Mouse (Mus musculus): ENCODE results near the gene Rtf1. TPM values are rescaled to one million over a fixed set of nuclear protein-coding genes. Genes with fewer than 3 reads are reported as not detected.

Rtf1 gene
- polyA plus RNA-seq, 1 experiment from 2014 or later: 25.3 TPM

GRCm38 (mm10) chr2:119758101-119758843 lies 83.4 kb downstream of the Rtf1 start:
- Histone ChIP-seq H3K4me3 (ENCODE audit: low read depth, low read length) (peak overlapping the region; percentile 66), H3K27ac (ENCODE audit: low read depth, low read length) (no peak overlapping the region), H3K9ac (ENCODE audit: low read depth, low read length) (peak overlapping the region; percentile 48), H3K36me3 (ENCODE audit: control insufficient read depth, insufficient read depth, low read length) (no peaks in the 10 kb centered on the region), H3K4me2 (peak overlapping the region; percentile 99), H3K9me3 (ENCODE audit: control insufficient read depth, low read length) (no peaks in the 10 kb centered on the region), H3K27me3 (replicated peaks; ENCODE audit: control insufficient read depth, insufficient read depth, low read length) (peaks cover 77% of the 10 kb centered on the region), H3K4me1 (replicated peaks; ENCODE audit: control insufficient read depth, insufficient read depth, low read length) (peaks cover 8% of the 10 kb centered on the region)
- peak; percentile 54 for DNase-seq (ENCODE audit: low spot score)
- no peak; the same call in 1 of the 2 replicates for ATAC-seq (replicated peaks; ENCODE audit: low FRiP score)
- WGBS: under 1% methylated on average over 60 of the region's 77 CpGs

GRCm38 (mm10) chr2:119758844-119759835 lies 84.3 kb downstream of the Rtf1 start:
- Histone ChIP-seq H3K4me3 (ENCODE audit: low read depth, low read length) (peak overlapping the region; percentile 66), H3K27me3 (replicated peaks; ENCODE audit: control insufficient read depth, insufficient read depth, low read length) (peaks cover 69% of the 10 kb centered on the region), H3K4me1 (replicated peaks; ENCODE audit: control insufficient read depth, insufficient read depth, low read length) (peaks cover 8% of the 10 kb centered on the region), H3K27ac (ENCODE audit: low read depth, low read length) (no peak overlapping the region), H3K9me3 (ENCODE audit: control insufficient read depth, low read length) (no peaks in the 10 kb centered on the region), H3K4me2 (peak overlapping the region; percentile 99), H3K36me3 (ENCODE audit: control insufficient read depth, insufficient read depth, low read length) (peaks cover 4% of the 10 kb centered on the region; the same call in 1 of the 2 replicates), H3K9ac (ENCODE audit: low read depth, low read length) (no peak overlapping the region)
- ATAC-seq (replicated peaks; ENCODE audit: low FRiP score): no peak
- WGBS: 5% methylated on average over 44 of the region's 44 CpGs
- DNase-seq (ENCODE audit: low spot score): no peak

GRCm38 (mm10) chr2:119760251-119760650 lies 85.4 kb downstream of the Rtf1 start, which contains the start of gene Ltk:
Gene Ltk (minus strand): TSS chr2:119760431.
- no peak within 1 kb of the TSS for H3K4me2 ChIP-seq
- H3K27ac ChIP-seq (ENCODE audit: low read depth, low read length): no peak within 1 kb of the TSS
- peaks cover 4% of the 10 kb centered on the region; the same call in 1 of the 2 replicates for H3K36me3 ChIP-seq (ENCODE audit: control insufficient read depth, insufficient read depth, low read length)
- no peaks in the 10 kb centered on the region for H3K9me3 ChIP-seq (ENCODE audit: control insufficient read depth, low read length)
- H3K9ac ChIP-seq (ENCODE audit: low read depth, low read length): no peak within 1 kb of the TSS
- no peak for ATAC-seq (replicated peaks; ENCODE audit: low FRiP score)
- H3K27me3 ChIP-seq (replicated peaks; ENCODE audit: control insufficient read depth, insufficient read depth, low read length): peaks cover 61% of the 10 kb centered on the region
- peaks cover 8% of the 10 kb centered on the region for H3K4me1 ChIP-seq (replicated peaks; ENCODE audit: control insufficient read depth, insufficient read depth, low read length)
- 14% methylated on average over 9 of the region's 9 CpGs for WGBS
- H3K4me3 ChIP-seq (ENCODE audit: low read depth, low read length): 0 out of 2 replicates have a peak within 1 kb of the TSS, but pooled peaks have one; percentile 66
- no peak for DNase-seq (ENCODE audit: low spot score)

GRCm38 (mm10) chr2:119762276-119762675 lies 87.4 kb downstream of the Rtf1 start:
- Histone ChIP-seq H3K27ac (ENCODE audit: low read depth, low read length) (no peak overlapping the region), H3K9ac (ENCODE audit: low read depth, low read length) (no peak overlapping the region), H3K27me3 (replicated peaks; ENCODE audit: control insufficient read depth, insufficient read depth, low read length) (peaks cover 47% of the 10 kb centered on the region), H3K4me3 (ENCODE audit: low read depth, low read length) (no peak overlapping the region), H3K36me3 (ENCODE audit: control insufficient read depth, insufficient read depth, low read length) (peaks cover 11% of the 10 kb centered on the region; the same call in 1 of the 2 replicates), H3K4me2 (no peak overlapping the region), H3K9me3 (ENCODE audit: control insufficient read depth, low read length) (no peaks in the 10 kb centered on the region), H3K4me1 (replicated peaks; ENCODE audit: control insufficient read depth, insufficient read depth, low read length) (peaks cover 8% of the 10 kb centered on the region)
- 62% methylated on average over 1 of the region's 1 CpGs for WGBS
- DNase-seq (ENCODE audit: low spot score) (no peak), ATAC-seq (replicated peaks; ENCODE audit: low FRiP score) (no peak)

- H3K4me2 ChIP-seq: no peak overlapping the region
- no peak for DNase-seq (ENCODE audit: low spot score)
- peaks cover under 1% of the 10 kb centered on the region; the same call in 1 of the 2 replicates for H3K4me1 ChIP-seq (replicated peaks; ENCODE audit: control insufficient read depth, insufficient read depth, low read length)
- no peak overlapping the region for H3K9ac ChIP-seq (ENCODE audit: low read depth, low read length)
- peaks cover 30% of the 10 kb centered on the region for H3K27me3 ChIP-seq (replicated peaks; ENCODE audit: control insufficient read depth, insufficient read depth, low read length)
- H3K9me3 ChIP-seq (ENCODE audit: control insufficient read depth, low read length): no peaks in the 10 kb centered on the region
- H3K27ac ChIP-seq (ENCODE audit: low read depth, low read length): no peak overlapping the region
- 80% methylated on average over 4 of the region's 4 CpGs for WGBS
- no peak for ATAC-seq (replicated peaks; ENCODE audit: low FRiP score)
- no peak overlapping the region for H3K4me3 ChIP-seq (ENCODE audit: low read depth, low read length)
- peaks cover 19% of the 10 kb centered on the region; the same call in 1 of the 2 replicates for H3K36me3 ChIP-seq (ENCODE audit: control insufficient read depth, insufficient read depth, low read length)
Observed at GRCm38 (mm10) chr2:119763924-119764323, 89.1 kb downstream of the Rtf1 start.

GRCm38 (mm10) chr2:119767246-119767645 lies 92.4 kb downstream of the Rtf1 start:
- 91% methylated on average over 6 of the region's 6 CpGs for WGBS

More at GRCm38 (mm10) chr2:119767246-119767645, 92.4 kb downstream of the Rtf1 start:
- no peaks in the 10 kb centered on the region for H3K9me3 ChIP-seq (ENCODE audit: control insufficient read depth, low read length)
- no peaks in the 10 kb centered on the region for H3K4me1 ChIP-seq (replicated peaks; ENCODE audit: control insufficient read depth, insufficient read depth, low read length)
- ATAC-seq (replicated peaks; ENCODE audit: low FRiP score): no peak; the same call in 1 of the 2 replicates
- DNase-seq (ENCODE audit: low spot score): no peak
- H3K36me3 ChIP-seq (ENCODE audit: control insufficient read depth, insufficient read depth, low read length): peaks cover 33% of the 10 kb centered on the region; the same call in 1 of the 2 replicates
- no peak overlapping the region for H3K4me2 ChIP-seq
- H3K27ac ChIP-seq (ENCODE audit: low read depth, low read length): no peak overlapping the region
- H3K27me3 ChIP-seq (replicated peaks; ENCODE audit: control insufficient read depth, insufficient read depth, low read length): no peaks in the 10 kb centered on the region; the same call in 1 of the 2 replicates
- no peak overlapping the region for H3K9ac ChIP-seq (ENCODE audit: low read depth, low read length)
- H3K4me3 ChIP-seq (ENCODE audit: low read depth, low read length): no peak overlapping the region

Other genes with a start within 250 kb of the Rtf1 start
- 4.2 and 4.9 TPM in 2 replicates for gene Ino80, start 197.4 kb upstream of the Rtf1 start, polyA plus RNA-seq (2014; fragmentation: Nextera tagmentation; extraction: Ambion mirVana)
- gene Exd1, start 127.4 kb upstream of the Rtf1 start, polyA plus RNA-seq (2014; fragmentation: Nextera tagmentation; extraction: Ambion mirVana): 0.25 and 0.29 TPM in 2 replicates
- gene Chp1, start 127.4 kb upstream of the Rtf1 start, polyA plus RNA-seq (2014; fragmentation: Nextera tagmentation; extraction: Ambion mirVana): 40.1 and 42.2 TPM in 2 replicates
- gene Nusap1, start 56.8 kb upstream of the Rtf1 start, polyA plus RNA-seq (2014; fragmentation: Nextera tagmentation; extraction: Ambion mirVana): 76.5 and 88.3 TPM in 2 replicates
- 42.0 and 47.7 TPM in 2 replicates for gene Oip5, start 56.6 kb upstream of the Rtf1 start, polyA plus RNA-seq (2014; fragmentation: Nextera tagmentation; extraction: Ambion mirVana)
- gene Ndufaf1, start 12.2 kb upstream of the Rtf1 start, polyA plus RNA-seq (2014; fragmentation: Nextera tagmentation; extraction: Ambion mirVana): 64.6 and 66.9 TPM in 2 replicates
- 3.9 and 4.0 TPM in 2 replicates for gene Itpka, start 67.3 kb downstream of the Rtf1 start, polyA plus RNA-seq (2014; fragmentation: Nextera tagmentation; extraction: Ambion mirVana)
- gene Ltk, start 85.4 kb downstream of the Rtf1 start, polyA plus RNA-seq (2014; fragmentation: Nextera tagmentation; extraction: Ambion mirVana): 0.19 and 0.43 TPM in 2 replicates
- gene Rpap1, start 112.5 kb downstream of the Rtf1 start, polyA plus RNA-seq (2014; fragmentation: Nextera tagmentation; extraction: Ambion mirVana): 29.1 and 30.0 TPM in 2 replicates
- 5.8 and 5.9 TPM in 2 replicates for gene Tyro3, start 122.7 kb downstream of the Rtf1 start, polyA plus RNA-seq (2014; fragmentation: Nextera tagmentation; extraction: Ambion mirVana)
- gene Mga, start 222.2 kb downstream of the Rtf1 start, polyA plus RNA-seq (2014; fragmentation: Nextera tagmentation; extraction: Ambion mirVana): 22.0 and 23.9 TPM in 2 replicates